Mouse (Mus musculus): ENCODE results near the gene Tns3.

- TF ChIP-seq CTCF (IDR thresholded peaks at IDR 0.05; ENCODE audit: low read depth, low read length) (no peak), GATA1 (IDR thresholded peaks at IDR 0.05; ENCODE audit: borderline replicate concordance, low read length) (no peak), TAL1 (conservative IDR thresholded peaks at IDR 0.05; ENCODE audit: low read depth, low read length) (no peak)
Measured at GRCm38 (mm10) chr11:8427660-8428059, 236.7 kb downstream of the Tns3 start.

Data from G1E (cell line).